Mouse (Mus musculus) induced T-regulatory cell, adult 2 months (primary cell): Measurements from ENCODE around the gene Tbc1d22a.
A peak's percentile ranks its signal among the peaks of the same experiment; 100 is the strongest.
"Not testable (repeated sequence)": the region's sequence is repeated elsewhere in the genome, so short reads cannot be mapped to it uniquely, and the experiment has no call there.

ENCODE experiments used
- DNase-seq: peaks from one replicate; pipeline ENCODE4 v3.0.0-alpha.2; 2012; ENCODE audit warnings: low read depth

Tbc1d22a gene

GRCm38 (mm10) chr15:86213753-86214548, at the start of gene Tbc1d22a:
Gene Tbc1d22a, plus strand, starts transcription at chr15:86214459.
- peak; percentile 98 for DNase-seq

- no peak for DNase-seq
Observed at GRCm38 (mm10) chr15:86164718-86165345, 49.4 kb upstream of the Tbc1d22a start.

GRCm38 (mm10) chr15:86165811-86166590, 48.3 kb upstream of the Tbc1d22a start:
- no peak for DNase-seq

GRCm38 (mm10) chr15:86167032-86167655, 47.1 kb upstream of the Tbc1d22a start:
- DNase-seq, result no peak

GRCm38 (mm10) chr15:86167787-86168504, 46.3 kb upstream of the Tbc1d22a start:
- peak; percentile 23 for DNase-seq

- peak; percentile 27 for DNase-seq
Observed at GRCm38 (mm10) chr15:86168505-86168867, 45.8 kb upstream of the Tbc1d22a start.

- DNase-seq, result no peak
Observed at GRCm38 (mm10) chr15:86168941-86169816, 45.1 kb upstream of the Tbc1d22a start.

- DNase-seq, result no peak
Observed at GRCm38 (mm10) chr15:86169817-86170110, 44.5 kb upstream of the Tbc1d22a start.

- no peak for DNase-seq
Observed at GRCm38 (mm10) chr15:86171316-86171715, 42.9 kb upstream of the Tbc1d22a start.

GRCm38 (mm10) chr15:86172124-86172523, 42.1 kb upstream of the Tbc1d22a start:
- peak; percentile 14 for DNase-seq

GRCm38 (mm10) chr15:86172526-86172925, 41.7 kb upstream of the Tbc1d22a start:
- DNase-seq, result peak; percentile 35

- DNase-seq, result peak; percentile 52
Observed at GRCm38 (mm10) chr15:86173136-86173985, 40.9 kb upstream of the Tbc1d22a start.

- DNase-seq, result no peak
Observed at GRCm38 (mm10) chr15:86175253-86176050, 38.8 kb upstream of the Tbc1d22a start.

- DNase-seq, result no peak
Observed at GRCm38 (mm10) chr15:86176166-86176565, 38.1 kb upstream of the Tbc1d22a start.

- no peak for DNase-seq
Observed at GRCm38 (mm10) chr15:86176771-86177702, 37.2 kb upstream of the Tbc1d22a start.

GRCm38 (mm10) chr15:86177703-86178251, 36.5 kb upstream of the Tbc1d22a start:
- not testable (repeated sequence) for DNase-seq

- no peak for DNase-seq
Observed at GRCm38 (mm10) chr15:86178594-86178993, 35.7 kb upstream of the Tbc1d22a start.

GRCm38 (mm10) chr15:86180427-86180826, 33.8 kb upstream of the Tbc1d22a start:
- no peak for DNase-seq
